Mouse (Mus musculus) stomach, postnatal 0 days (tissue): ENCODE measurements around the gene Plekhg6.

ENCODE experiments used
- CTCF ChIP-seq: IDR thresholded peaks from 2 replicates; pipeline ENCODE4 v1.5.1; 2016; ENCODE audit warnings: antibody characterized with exemption, low read depth, mild to moderate bottlenecking, moderate library complexity
- EP300 ChIP-seq: optimal IDR thresholded peaks from 2 replicates; pipeline ENCODE3; 2016; ENCODE audit warnings: antibody characterized with exemption

DNA sequence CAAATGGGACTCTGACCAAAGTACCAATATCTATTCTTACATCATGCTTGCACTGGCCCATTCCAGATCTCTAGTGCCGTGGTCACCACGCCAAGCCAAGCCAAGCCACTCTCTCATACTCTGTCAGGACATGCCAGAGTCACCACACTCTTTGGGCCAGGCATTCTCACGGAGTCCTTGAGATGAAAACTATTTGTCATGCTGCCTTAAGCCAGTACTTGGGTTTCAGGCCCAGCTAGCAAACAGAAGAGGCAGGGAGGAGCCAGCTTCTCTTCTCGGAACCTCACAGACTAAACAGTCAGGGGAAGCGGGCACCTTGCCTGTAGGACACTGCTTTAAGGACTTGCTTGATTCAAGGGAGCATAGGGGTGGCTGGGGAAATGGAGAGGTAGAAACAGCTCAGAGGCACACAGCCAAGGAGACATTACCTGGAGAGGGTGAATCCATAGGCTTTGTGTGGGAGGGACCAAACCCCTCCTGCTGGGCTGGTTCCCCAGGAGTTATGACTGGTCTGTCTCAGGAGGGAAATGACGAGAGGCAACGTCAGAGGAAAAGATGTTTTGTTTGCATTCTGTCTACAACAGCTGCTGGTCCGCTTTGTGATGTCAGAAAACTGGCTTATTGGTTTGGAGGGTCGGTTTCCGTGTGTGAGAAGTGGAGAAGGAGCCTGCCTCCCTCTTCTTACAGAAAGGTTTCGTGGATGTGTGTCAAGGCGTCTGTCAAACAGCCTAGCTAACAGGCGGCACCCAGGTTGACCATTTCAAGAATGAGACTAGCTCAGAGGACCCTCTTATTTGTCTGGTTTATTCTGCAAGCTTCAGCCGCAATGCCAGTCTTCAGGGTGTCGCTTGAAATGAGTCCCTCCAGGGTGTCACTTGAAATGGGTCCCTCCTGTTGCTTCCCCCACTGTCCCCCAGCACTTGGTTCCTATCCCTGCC lies 61.3 kb downstream of the Plekhg6 start:
- TF ChIP-seq CTCF (no peak), EP300 (no peak)
